19 mouse cellular contexts compared by ENCODE assay signal in genomic region chr14:121714268-121714667, GRCm38 (mm10).
DNase-seq lines count a peak whose midpoint lies in the region; ATAC-seq and TF ChIP-seq lines count a peak whose summit lies in the region.
"Had no signal": no experiment of that assay in that cellular context is flagged by ENCODE, and none has a peak within 500 bp of the region (broad histone marks: within the 10 kb centered on the region; RNA-seq: fewer than 3 reads in every experiment).

No protein-coding gene starts in this region.

- no peak for ATAC-seq in forebrain, embryonic 16.5 days
- peak; percentile 43; the same call in 1 of the 2 replicates for ATAC-seq in intestine, embryonic 16.5 days
- ATAC-seq in intestine, postnatal 0 days = no peak
- ATAC-seq: inflammation-experienced regulatory T-cells, adult 6 months had no signal

- no peak overlapping the region for H3K9ac ChIP-seq in forebrain, embryonic 16.5 days (replicated peaks; ENCODE audit: low read depth, low read length)
- no peak overlapping the region for H3K9ac ChIP-seq in intestine, embryonic 16.5 days (ENCODE audit: low read depth, low read length)
- no peak overlapping the region for H3K9ac ChIP-seq in intestine, postnatal 0 days (ENCODE audit: low read depth, low read length)
- H3K9ac ChIP-seq: embryonic facial prominence, embryonic 12.5 days had no signal

- H3K9me3 ChIP-seq in forebrain, embryonic 10.5 days = no peaks in the 10 kb centered on the region
- H3K9me3 ChIP-seq in forebrain, embryonic 16.5 days (ENCODE audit: control insufficient read depth, low read length) = no peaks in the 10 kb centered on the region
- H3K9me3 ChIP-seq in intestine, embryonic 16.5 days (ENCODE audit: control insufficient read depth, low read length) = no peaks in the 10 kb centered on the region
- H3K9me3 ChIP-seq in intestine, postnatal 0 days (ENCODE audit: control insufficient read depth) = no peaks in the 10 kb centered on the region
- H3K9me3 ChIP-seq: embryonic facial prominence, embryonic 12.5 days had no signal

- WGBS in forebrain, embryonic 10.5 days = 54% methylated on average over 2 of the region's 2 CpGs
- WGBS in forebrain, embryonic 16.5 days = 50% methylated on average over 2 of the region's 2 CpGs
- 62% methylated on average over 2 of the region's 2 CpGs for WGBS in intestine, embryonic 16.5 days
- 65% methylated on average over 2 of the region's 2 CpGs for WGBS in intestine, postnatal 0 days

- peak overlapping the region; percentile 79 for H3K27ac ChIP-seq in forebrain, embryonic 10.5 days
- no peak overlapping the region for H3K27ac ChIP-seq in forebrain, embryonic 16.5 days (ENCODE audit: low read length)
- peak overlapping the region; percentile 33; the same call in 1 of the 2 replicates for H3K27ac ChIP-seq in intestine, embryonic 16.5 days (ENCODE audit: low read length)
- no peak overlapping the region for H3K27ac ChIP-seq in intestine, postnatal 0 days (ENCODE audit: low read depth, low read length)
- H3K27ac ChIP-seq: heart, adult 2 months; kidney, postnatal 0 days; stomach, postnatal 0 days had no signal

- no peak for TF ChIP-seq CTCF in intestine, postnatal 0 days (IDR thresholded peaks at IDR 0.05; ENCODE audit: low read depth)

- no peak for DNase-seq in forebrain, embryonic 10.5 days (ENCODE audit: extremely low spot score, low spot score)
- DNase-seq in 3134 (ENCODE audit: extremely low read depth, insufficient read length, low spot score) = peak; percentile 27
- DNase-seq in R1 (ENCODE audit: low read depth, low spot score) = peak; percentile 43
- DNase-seq in layer of hippocampus, adult 9-11 months = no peak
- DNase-seq in layer of hippocampus, postnatal 25 days (ENCODE audit: extremely low spot score in 1 of 2, low spot score in 1 of 2) = no peak
- DNase-seq: B cell, adult 2 months; cerebellum, adult 11 months; cerebellum, postnatal 36 days; heart, adult 2 months; heart, postnatal 10 days; lung, adult 2 months; thymus, postnatal 14 days had no signal

- H3K4me1 ChIP-seq in forebrain, embryonic 10.5 days = peaks cover 42% of the 10 kb centered on the region
- peaks cover 10% of the 10 kb centered on the region for H3K4me1 ChIP-seq in forebrain, embryonic 16.5 days (replicated peaks; ENCODE audit: control insufficient read depth, insufficient read depth, low read length)
- H3K4me1 ChIP-seq in intestine, embryonic 16.5 days (ENCODE audit: control insufficient read depth, insufficient read depth, low read length) = peaks cover 20% of the 10 kb centered on the region
- no peaks in the 10 kb centered on the region for H3K4me1 ChIP-seq in intestine, postnatal 0 days (replicated peaks; ENCODE audit: control insufficient read depth, insufficient read depth, low read length)

- H3K4me2 ChIP-seq in forebrain, embryonic 16.5 days (ENCODE audit: low read length) = no peak overlapping the region
- H3K4me2 ChIP-seq in intestine, embryonic 16.5 days (ENCODE audit: low read depth, low read length) = no peak overlapping the region
- H3K4me2 ChIP-seq in intestine, postnatal 0 days (replicated peaks; ENCODE audit: low read depth) = no peak overlapping the region
- H3K4me2 ChIP-seq: embryonic facial prominence, embryonic 12.5 days had no signal

- H3K27me3 ChIP-seq in forebrain, embryonic 10.5 days (ENCODE audit: poor library complexity, severe bottlenecking) = peaks cover 20% of the 10 kb centered on the region
- no peaks in the 10 kb centered on the region for H3K27me3 ChIP-seq in forebrain, embryonic 16.5 days (replicated peaks; ENCODE audit: control insufficient read depth, insufficient read depth, low read length)
- no peaks in the 10 kb centered on the region for H3K27me3 ChIP-seq in intestine, embryonic 16.5 days (replicated peaks; ENCODE audit: control insufficient read depth, insufficient read depth, low read length)
- no peaks in the 10 kb centered on the region for H3K27me3 ChIP-seq in intestine, postnatal 0 days (replicated peaks; ENCODE audit: control insufficient read depth, insufficient read depth, low read length)
- H3K27me3 ChIP-seq: embryonic facial prominence, embryonic 12.5 days had no signal

- no peaks in the 10 kb centered on the region for H3K36me3 ChIP-seq in forebrain, embryonic 10.5 days (replicated peaks)
- no peaks in the 10 kb centered on the region for H3K36me3 ChIP-seq in forebrain, embryonic 16.5 days (ENCODE audit: control insufficient read depth, insufficient read depth)
- no peaks in the 10 kb centered on the region for H3K36me3 ChIP-seq in intestine, embryonic 16.5 days (ENCODE audit: control insufficient read depth, insufficient read depth, low read length)
- no peaks in the 10 kb centered on the region for H3K36me3 ChIP-seq in intestine, postnatal 0 days (ENCODE audit: control insufficient read depth, insufficient read depth)
- H3K36me3 ChIP-seq: embryonic facial prominence, embryonic 12.5 days had no signal

- H3K4me3 ChIP-seq in forebrain, embryonic 10.5 days = no peak overlapping the region
- H3K4me3 ChIP-seq in forebrain, embryonic 16.5 days (replicated peaks; ENCODE audit: low read length) = no peak overlapping the region
- no peak overlapping the region for H3K4me3 ChIP-seq in intestine, embryonic 16.5 days (ENCODE audit: low read length)
- no peak overlapping the region for H3K4me3 ChIP-seq in intestine, postnatal 0 days (ENCODE audit: low read depth, low read length)
- H3K4me3 ChIP-seq: embryonic facial prominence, embryonic 12.5 days; heart, adult 2 months had no signal

Comparison
In these comparisons a context has a peak if more than half of its experiments do, and no peak if none do; other contexts are left out.
1. H3K27ac ChIP-seq: peak in forebrain, embryonic 10.5 days (single experiment) and intestine, embryonic 16.5 days (single experiment); none in forebrain, embryonic 16.5 days (single experiment) and intestine, postnatal 0 days (single experiment).
2. DNase-seq: peak in 3134 (single experiment) and R1 (single experiment); none in forebrain, embryonic 10.5 days (single experiment), layer of hippocampus, adult 9-11 months (single experiment) and layer of hippocampus, postnatal 25 days (0 of 2).